Mouse (Mus musculus) brain, embryonic 14.5 days (tissue): ENCODE results near the gene Vmn2r26.

Experiments
- CTCF ChIP-seq: fragments of 200-500 bp; IDR thresholded peaks from 2 replicates; pipeline ENCODE4 v1.5.1; 2012; ENCODE audit warnings: inconsistent platforms, mild to moderate bottlenecking, moderate library complexity, borderline replicate concordance; ENCODE audit not compliant: insufficient read depth, insufficient read length; ENCODE audit errors: extremely low read depth
- POLR2A ChIP-seq: fragments of 200-500 bp; IDR thresholded peaks from 2 replicates; pipeline ENCODE4 v1.6.1; 2012; ENCODE audit warnings: mild to moderate bottlenecking, inconsistent platforms, borderline replicate concordance; ENCODE audit not compliant: poor library complexity, insufficient read depth, insufficient read length, severe bottlenecking; ENCODE audit errors: extremely low read depth

DNA sequence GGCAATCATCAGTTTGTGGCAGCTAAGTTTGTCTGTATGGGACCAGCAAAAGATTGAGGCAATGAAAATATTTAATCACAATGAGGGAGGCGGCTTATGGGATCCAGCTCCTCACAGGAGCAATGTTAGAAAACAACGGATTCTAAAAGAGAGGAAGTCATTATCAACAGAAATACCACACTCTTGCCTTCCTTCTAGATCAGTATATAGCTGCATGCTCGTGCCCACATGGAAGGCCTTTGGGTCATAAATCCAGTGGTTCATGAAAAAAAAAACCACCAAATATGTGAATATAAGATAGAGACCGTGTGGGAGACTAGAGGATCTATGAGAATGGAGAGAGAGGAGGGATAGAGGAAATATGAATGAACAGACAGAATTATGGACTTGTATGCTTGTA, 78.0 kb downstream of the Vmn2r26 start:
- TF ChIP-seq POLR2A (no peak), CTCF (no peak)
